Mouse (Mus musculus) heart, postnatal 0 days (tissue): Measurements from ENCODE around the gene Zbtb8os. TPM values are rescaled to one million over a fixed set of nuclear protein-coding genes. Genes with fewer than 3 reads are reported as not detected.

Experiments used
- ATAC-seq: fragments of 200-750 bp; cut with Nextera tagmentation; 2 replicates; pipeline ENCODE4 v1.8.0; 2017; ENCODE audit warnings: low read depth, moderate number of reproducible peaks, moderate library complexity; ENCODE audit not compliant: insufficient read depth
- DNase-seq: peaks from one replicate; pipeline ENCODE4 v3.0.0-alpha.2; 2016; ENCODE audit warnings: low spot score
- H3K27ac ChIP-seq: fragments of 300-500 bp; sonication (generic); 2 replicates; pipeline ENCODE4 v1.5.1; 2014; ENCODE audit warnings: low read depth, mild to moderate bottlenecking
- H3K27me3 ChIP-seq: fragments of 300-500 bp; sonication (generic); 2 replicates; pipeline ENCODE4 v1.6.1; 2014; ENCODE audit warnings: low read length, mixed read lengths; ENCODE audit not compliant: control insufficient read depth, insufficient read depth
- H3K36me3 ChIP-seq: fragments of 300-500 bp; sonication (generic); replicated peaks from 2 replicates; pipeline ENCODE4 v1.6.1; 2014; ENCODE audit warnings: low read length, mixed read lengths; ENCODE audit not compliant: control insufficient read depth, insufficient read depth
- H3K4me1 ChIP-seq: fragments of 300-500 bp; sonication (generic); 2 replicates; pipeline ENCODE4 v1.6.1; 2014; ENCODE audit warnings: antibody characterized with exemption; ENCODE audit not compliant: control insufficient read depth, insufficient read depth
- H3K4me2 ChIP-seq: fragments of 300-500 bp; sonication (generic); 2 replicates; pipeline ENCODE4 v1.6.1; 2014; ENCODE audit warnings: low read depth, mild to moderate bottlenecking, low read length, moderate library complexity
- H3K4me3 ChIP-seq: fragments of 300-500 bp; sonication (generic); 2 replicates; pipeline ENCODE4 v1.5.1; 2014; ENCODE audit warnings: low read depth, low read length
- H3K9ac ChIP-seq: fragments of 300-500 bp; sonication (generic); replicated peaks from 2 replicates; pipeline ENCODE4 v1.6.1; 2014; ENCODE audit warnings: low read depth, low read length, mixed read lengths
- H3K9me3 ChIP-seq: fragments of 300-500 bp; sonication (generic); replicated peaks from 2 replicates; pipeline ENCODE4 v1.6.1; 2016; ENCODE audit warnings: low read length; ENCODE audit not compliant: control insufficient read depth
- CTCF ChIP-seq: IDR thresholded peaks from 2 replicates; pipeline ENCODE4 v1.5.1; 2016; ENCODE audit warnings: antibody characterized with exemption, control low read depth, low read depth
- EP300 ChIP-seq: IDR thresholded peaks from 2 replicates; pipeline ENCODE4 v1.6.1; 2016; ENCODE audit warnings: antibody characterized with exemption, low read depth
- WGBS: fragments of 180-500 bp; shearing (Covaris S2); extraction: QIAGEN DNeasy Blood & Tissue Kit; methylation state at CpG from one replicate; pipeline ENCODE4 v1.1.7; 2014; 5-methylcytosine and 5-hydroxymethylcytosine counted together
- polyA plus RNA-seq: library from polyadenylated mRNA; unstranded; fragments of >200 nt; fragmentation: Nextera tagmentation; extraction: Ambion mirVana; gene quantifications from 2 replicates; pipeline ENCODE4 v1.2.1, GENCODE M21; 2015
- total RNA-seq: library from RNA; depleted of rRNA; stranded (reverse); fragments of >200 nt; gene quantifications from 2 replicates; pipeline ENCODE4 v1.2.3, GENCODE M21; 2014; ENCODE audit warnings: low replicate concordance

Zbtb8os gene
- total and polyA plus RNA-seq, 2 experiments from 2014 or later, result 13.5 to 32.2 TPM

DNA sequence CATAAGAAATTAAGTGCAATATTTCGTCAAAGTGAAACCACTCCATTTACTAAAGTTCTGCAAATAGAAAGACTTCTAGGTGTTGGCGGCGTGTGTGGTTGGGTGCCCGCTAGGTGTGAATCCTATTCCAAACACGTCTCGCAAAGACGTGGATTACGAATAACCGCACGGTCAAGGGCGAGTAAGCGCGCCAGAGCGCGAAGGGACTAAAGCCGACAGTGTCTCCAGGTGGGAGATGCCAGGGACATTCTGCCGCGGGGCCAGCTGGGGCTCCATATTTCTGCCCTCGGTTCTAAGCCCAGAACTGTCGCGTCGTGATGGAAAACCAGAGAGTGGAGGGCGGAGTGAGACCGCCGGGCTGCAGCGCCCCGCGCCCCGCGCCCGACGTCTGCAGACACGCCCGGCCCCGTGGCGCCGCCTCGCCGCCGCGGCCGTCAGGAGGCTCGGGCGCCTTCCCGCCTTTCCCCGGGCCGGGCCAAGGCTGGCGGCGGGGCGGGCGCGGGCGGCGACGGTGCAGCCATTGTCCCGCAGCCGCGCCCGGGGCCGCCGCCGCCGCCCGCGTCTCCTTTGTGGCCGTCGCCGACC is 41.6 kb downstream of the Zbtb8os start:
- DNase-seq, result peak; percentile 34
- peak overlapping the region; percentile 93 for H3K4me2 ChIP-seq
- no peaks in the 10 kb centered on the region for H3K9me3 ChIP-seq
- H3K27me3 ChIP-seq, result no peaks in the 10 kb centered on the region
- H3K9ac ChIP-seq, result peak overlapping the region; percentile 92
- H3K4me3 ChIP-seq, result peak overlapping the region; percentile 89
- peak overlapping the region; percentile 81 for H3K27ac ChIP-seq
- ATAC-seq, result peak; percentile 69
- H3K4me1 ChIP-seq, result no peaks in the 10 kb centered on the region
- WGBS, result under 1% methylated on average over 61 of the region's 68 CpGs
- TF ChIP-seq CTCF (no peak), EP300 (no peak)
- H3K36me3 ChIP-seq, result no peaks in the 10 kb centered on the region

DNA sequence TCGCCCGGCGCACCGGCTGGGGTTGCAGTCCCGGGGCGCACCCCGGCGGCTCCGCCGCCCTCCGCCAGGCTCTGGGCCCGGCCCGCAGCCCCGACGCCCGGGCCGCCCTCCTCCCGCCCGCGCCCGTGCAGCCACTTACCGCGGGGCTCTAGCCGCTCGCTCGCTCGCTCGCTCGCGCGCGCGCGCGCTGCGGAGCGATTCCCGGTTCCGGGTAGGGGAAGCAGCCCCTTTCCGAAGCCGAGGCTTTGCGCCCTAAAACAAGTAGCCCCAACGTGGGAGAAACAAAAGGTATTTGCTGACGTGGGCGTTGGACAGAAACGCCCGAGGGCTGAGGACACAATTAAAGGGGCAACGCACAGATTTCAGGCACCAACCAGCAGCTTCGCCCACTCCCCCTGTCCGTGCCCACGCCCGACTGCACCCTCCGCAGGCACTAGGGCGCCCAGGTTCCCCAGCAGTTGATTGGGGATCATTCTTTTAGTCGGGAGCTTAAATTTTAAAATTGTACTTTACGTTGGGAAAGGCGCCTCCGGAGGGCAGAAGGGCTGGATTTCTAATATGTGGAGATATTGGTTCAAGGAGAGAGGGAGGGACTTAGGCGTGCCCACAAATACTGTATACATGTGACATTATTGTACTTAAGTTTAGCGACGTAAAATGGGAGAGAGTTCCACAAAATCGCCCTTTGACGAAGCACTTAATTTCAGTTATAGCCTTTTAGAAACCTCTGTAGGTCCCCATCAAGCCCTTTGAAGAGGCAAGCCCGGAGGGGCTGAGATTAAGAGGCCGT is 42.3 kb downstream of the Zbtb8os start, which contains the start of gene Zbtb8a:
Zbtb8a (minus strand) TSS at position 516 of the 790 bp plus-strand sequence.
- Histone ChIP-seq H3K4me2 (peak within 1 kb of the TSS; percentile 93), H3K9ac (peak within 1 kb of the TSS; percentile 92), H3K4me1 (no peaks in the 10 kb centered on the region), H3K27ac (peak within 1 kb of the TSS; percentile 81), H3K27me3 (no peaks in the 10 kb centered on the region), H3K9me3 (no peaks in the 10 kb centered on the region), H3K4me3 (peak within 1 kb of the TSS; percentile 89), H3K36me3 (no peaks in the 10 kb centered on the region)
- peak; percentile 67 for ATAC-seq
- TF ChIP-seq EP300 (no peak), CTCF (no peak)
- 2% methylated on average over 61 of the region's 65 CpGs for WGBS
- DNase-seq, result peak; percentile 52

GRCm38 (mm10) chr4:129379805-129380204 is 44.3 kb downstream of the Zbtb8os start:
- no peak overlapping the region for H3K27ac ChIP-seq
- TF ChIP-seq EP300, result no peak
- DNase-seq, result no peak
- no peaks in the 10 kb centered on the region for H3K9me3 ChIP-seq
- WGBS, result 66% methylated on average over 3 of the region's 3 CpGs
- no peak overlapping the region for H3K9ac ChIP-seq
- no peak overlapping the region for H3K4me3 ChIP-seq
- no peak for ATAC-seq
- H3K4me1 ChIP-seq, result no peaks in the 10 kb centered on the region
- no peaks in the 10 kb centered on the region for H3K36me3 ChIP-seq
- H3K27me3 ChIP-seq, result no peaks in the 10 kb centered on the region
- H3K4me2 ChIP-seq, result no peak overlapping the region

- Histone ChIP-seq H3K9me3 (no peaks in the 10 kb centered on the region), H3K9ac (no peak overlapping the region), H3K36me3 (no peaks in the 10 kb centered on the region), H3K27me3 (no peaks in the 10 kb centered on the region), H3K4me3 (no peak overlapping the region), H3K4me2 (no peak overlapping the region), H3K4me1 (no peaks in the 10 kb centered on the region), H3K27ac (no peak overlapping the region)
- ATAC-seq, result no peak
- no peak for DNase-seq
- 84% methylated on average over 8 of the region's 8 CpGs for WGBS
- no peak for TF ChIP-seq EP300
- TF ChIP-seq CTCF, result no peak
Observed at GRCm38 (mm10) chr4:129381148-129381547, 45.7 kb downstream of the Zbtb8os start.

- TF ChIP-seq CTCF (no peak), EP300 (no peak)
- no peak overlapping the region for H3K27ac ChIP-seq
- no peaks in the 10 kb centered on the region for H3K4me1 ChIP-seq
- WGBS, result 84% methylated on average over 9 of the region's 9 CpGs
- ATAC-seq (no peak), DNase-seq (no peak)
- H3K9ac ChIP-seq, result no peak overlapping the region
- no peaks in the 10 kb centered on the region for H3K9me3 ChIP-seq
- H3K4me2 ChIP-seq, result no peak overlapping the region
- H3K36me3 ChIP-seq, result no peaks in the 10 kb centered on the region
- no peaks in the 10 kb centered on the region for H3K27me3 ChIP-seq
- no peak overlapping the region for H3K4me3 ChIP-seq
Observed at GRCm38 (mm10) chr4:129382029-129382428, 46.5 kb downstream of the Zbtb8os start.

DNA sequence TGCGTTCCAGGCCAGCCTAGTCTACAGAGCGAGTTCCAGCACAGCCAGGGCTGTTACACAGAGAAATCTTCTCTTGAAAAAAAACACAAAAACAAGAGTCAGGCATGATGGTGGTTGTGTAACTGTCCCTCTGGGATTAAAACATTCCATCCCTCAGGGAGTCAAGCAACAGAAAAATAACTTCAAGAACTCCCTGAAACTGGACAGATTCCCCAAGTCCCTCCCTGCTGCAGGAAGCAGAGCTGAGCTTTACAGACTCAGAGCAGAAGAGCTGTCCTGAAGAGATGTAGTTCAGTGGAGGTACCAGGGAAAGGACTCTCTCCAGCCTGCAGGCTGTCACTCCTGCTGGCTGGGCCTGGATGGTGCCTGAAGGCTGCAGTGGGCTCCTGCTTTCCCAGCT is 47.0 kb downstream of the Zbtb8os start:
- TF ChIP-seq EP300 (no peak), CTCF (no peak)
- Histone ChIP-seq H3K27ac (peak overlapping the region; percentile 32; the same call in 1 of the 2 replicates), H3K36me3 (no peaks in the 10 kb centered on the region), H3K4me2 (peak overlapping the region; percentile 5; the same call in 1 of the 2 replicates), H3K27me3 (no peaks in the 10 kb centered on the region), H3K4me3 (no peak overlapping the region), H3K9me3 (no peaks in the 10 kb centered on the region), H3K9ac (no peak overlapping the region), H3K4me1 (no peaks in the 10 kb centered on the region)
- 72% methylated on average over 2 of the region's 2 CpGs for WGBS
- ATAC-seq (no peak), DNase-seq (no peak)
